Mouse (Mus musculus) liver, embryonic 16.5 days (tissue): ENCODE measurements around the gene Rnf13. TPM values are rescaled to one million over a fixed set of nuclear protein-coding genes. Genes with fewer than 3 reads are reported as not detected.

Source experiments
- polyA plus RNA-seq: library from polyadenylated mRNA; unstranded; fragments of >200 nt; fragmentation: Nextera tagmentation; extraction: Ambion mirVana; gene quantifications from 2 replicates; pipeline ENCODE4 v1.2.1, GENCODE M21; 2015

The Rnf13 gene
- polyA plus RNA-seq, 1 experiment from 2014 or later = 48.6 TPM

Other genes with a start within 250 kb of the Rnf13 start
- 1.2 and 1.5 TPM in 2 replicates for gene Wwtr1, start 160.2 kb upstream of the Rnf13 start, polyA plus RNA-seq
- gene Commd2, start 84.3 kb upstream of the Rnf13 start, polyA plus RNA-seq = 22.0 and 25.6 TPM in 2 replicates
- not detected in 2 replicates for gene Ankub1, start 43.3 kb upstream of the Rnf13 start, polyA plus RNA-seq
- gene Pfn2, start 112.0 kb downstream of the Rnf13 start, polyA plus RNA-seq = 3.7 and 4.7 TPM in 2 replicates